Mouse (Mus musculus) midbrain, embryonic 10.5 days (tissue): Measurements from ENCODE around the gene Prdx2. TPM values are rescaled to one million over a fixed set of nuclear protein-coding genes. Genes with fewer than 3 reads are reported as not detected.
A peak's percentile ranks its signal among the peaks of the same experiment; 100 is the strongest.

Source experiments
- DNase-seq: peaks from one replicate; pipeline ENCODE4 v3.0.0-alpha.2; 2017; ENCODE audit warnings: low spot score
- H3K27ac ChIP-seq: fragments of 300-500 bp; sonication (generic); replicated peaks from 2 replicates; pipeline ENCODE4 v1.5.1; 2016; ENCODE audit warnings: mild to moderate bottlenecking
- H3K27me3 ChIP-seq: fragments of 300-500 bp; sonication (generic); 2 replicates; pipeline ENCODE4 v1.6.1; 2016; ENCODE audit warnings: low read depth, mild to moderate bottlenecking; ENCODE audit not compliant: poor library complexity, severe bottlenecking
- H3K36me3 ChIP-seq: fragments of 300-500 bp; sonication (generic); 2 replicates; pipeline ENCODE4 v1.6.1; 2016; ENCODE audit warnings: mild to moderate bottlenecking, moderate library complexity
- H3K4me1 ChIP-seq: fragments of 300-500 bp; sonication (generic); 2 replicates; pipeline ENCODE4 v1.6.1; 2016
- H3K4me3 ChIP-seq: fragments of 300-500 bp; sonication (generic); 2 replicates; pipeline ENCODE4 v1.5.1; 2016; ENCODE audit warnings: mild to moderate bottlenecking, moderate library complexity
- H3K9me3 ChIP-seq: fragments of 300-500 bp; sonication (generic); replicated peaks from 2 replicates; pipeline ENCODE4 v1.6.1; 2016; ENCODE audit warnings: mild to moderate bottlenecking
- WGBS: fragments of 180-500 bp; shearing (Covaris S2); methylation state at CpG from one replicate; pipeline ENCODE4 v1.1.7; 2016; 5-methylcytosine and 5-hydroxymethylcytosine counted together
- microRNA-seq: library from miRNA; unstranded; fragments of <30 nt; microRNA quantifications from one replicate; pipeline ENCODE4, GENCODE M21; 2017
- polyA plus RNA-seq: library from polyadenylated mRNA; unstranded; fragments of >200 nt; fragmentation: Nextera tagmentation; extraction: Ambion mirVana; gene quantifications from 2 replicates; pipeline ENCODE4 v1.2.1, GENCODE M21; 2016

The Prdx2 gene
- polyA plus RNA-seq, 1 experiment from 2014 or later: 1,203 TPM

- Histone ChIP-seq H3K36me3 (no peaks in the 10 kb centered on the region), H3K9me3 (no peaks in the 10 kb centered on the region), H3K27ac (no peak overlapping the region), H3K27me3 (peaks cover 77% of the 10 kb centered on the region), H3K4me3 (peak overlapping the region; percentile 21), H3K4me1 (peaks cover 12% of the 10 kb centered on the region)
- 13% methylated on average over 28 of the region's 28 CpGs for WGBS
- no peak for DNase-seq
Observed at GRCm38 (mm10) chr8:85011242-85011641, 41.9 kb downstream of the Prdx2 start.

- WGBS: 5% methylated on average over 26 of the region's 26 CpGs
- H3K4me1 ChIP-seq: peaks cover 24% of the 10 kb centered on the region
- H3K27me3 ChIP-seq: peaks cover 61% of the 10 kb centered on the region
- H3K4me3 ChIP-seq: peak overlapping the region; percentile 51
- H3K9me3 ChIP-seq: no peaks in the 10 kb centered on the region
- H3K36me3 ChIP-seq: peaks cover 12% of the 10 kb centered on the region
- DNase-seq: peak; percentile 77
- H3K27ac ChIP-seq: peak overlapping the region; percentile 39; the same call in 1 of the 2 replicates
Observed at GRCm38 (mm10) chr8:85013230-85013840, 43.9 kb downstream of the Prdx2 start.

- peaks cover 50% of the 10 kb centered on the region for H3K27me3 ChIP-seq
- H3K4me3 ChIP-seq: peak within 1 kb of the TSS; percentile 51
- no peaks in the 10 kb centered on the region for H3K9me3 ChIP-seq
- peaks cover 24% of the 10 kb centered on the region for H3K4me1 ChIP-seq
- 65% methylated on average over 2 of the region's 2 CpGs for WGBS
- H3K27ac ChIP-seq: peak within 1 kb of the TSS; percentile 39; the same call in 1 of the 2 replicates
- peaks cover 23% of the 10 kb centered on the region for H3K36me3 ChIP-seq
- DNase-seq: no peak
Observed at GRCm38 (mm10) chr8:85014431-85014830, 45.0 kb downstream of the Prdx2 start, which contains the start of gene Best2. Best2 (minus strand) TSS chr8:85014531.

- Histone ChIP-seq H3K9me3 (no peaks in the 10 kb centered on the region), H3K4me3 (no peak overlapping the region), H3K36me3 (peaks cover 46% of the 10 kb centered on the region), H3K4me1 (peaks cover 19% of the 10 kb centered on the region), H3K27me3 (peaks cover 33% of the 10 kb centered on the region), H3K27ac (no peak overlapping the region)
- WGBS: 70% methylated on average over 10 of the region's 10 CpGs
- DNase-seq: no peak
Observed at GRCm38 (mm10) chr8:85016724-85017123, 47.3 kb downstream of the Prdx2 start.

GRCm38 (mm10) chr8:85017209-85017608, 47.8 kb downstream of the Prdx2 start:
- DNase-seq: no peak
- no peak overlapping the region for H3K27ac ChIP-seq
- WGBS: 31% methylated on average over 5 of the region's 5 CpGs
- H3K9me3 ChIP-seq: no peaks in the 10 kb centered on the region
- peaks cover 51% of the 10 kb centered on the region for H3K36me3 ChIP-seq
- no peak overlapping the region for H3K4me3 ChIP-seq
- H3K4me1 ChIP-seq: peaks cover 19% of the 10 kb centered on the region
- H3K27me3 ChIP-seq: peaks cover 28% of the 10 kb centered on the region

- Histone ChIP-seq H3K36me3 (peaks cover 71% of the 10 kb centered on the region), H3K27ac (no peak overlapping the region), H3K4me3 (no peak overlapping the region), H3K27me3 (no peaks in the 10 kb centered on the region), H3K9me3 (no peaks in the 10 kb centered on the region), H3K4me1 (peaks cover 36% of the 10 kb centered on the region)
- DNase-seq: no peak
- 95% methylated on average over 3 of the region's 3 CpGs for WGBS
Observed at GRCm38 (mm10) chr8:85021514-85022055, 52.2 kb downstream of the Prdx2 start.

GRCm38 (mm10) chr8:85023846-85024245, 54.5 kb downstream of the Prdx2 start:
- Histone ChIP-seq H3K9me3 (no peaks in the 10 kb centered on the region), H3K27ac (no peak overlapping the region), H3K4me3 (peak overlapping the region; percentile 83), H3K36me3 (peaks cover 57% of the 10 kb centered on the region), H3K27me3 (no peaks in the 10 kb centered on the region), H3K4me1 (peaks cover 37% of the 10 kb centered on the region)
- 96% methylated on average over 3 of the region's 3 CpGs for WGBS
- DNase-seq: no peak

Small RNA genes lying within 50 kb of the gene (microRNA-seq; reads per million reads assigned to microRNA genes)
- not detected for gene Gm24197

Other genes with a start within 250 kb of the Prdx2 start
- 1.1 and 1.4 TPM in 2 replicates for gene G430095P16Rik, start 246.6 kb upstream of the Prdx2 start, polyA plus RNA-seq
- 0.49 and 1.2 TPM in 2 replicates for gene Nfix, start 169.2 kb upstream of the Prdx2 start, polyA plus RNA-seq
- gene Dand5, start 146.8 kb upstream of the Prdx2 start, polyA plus RNA-seq: 2.9 and 5.3 TPM in 2 replicates
- gene Gadd45gip1, start 138.1 kb upstream of the Prdx2 start, polyA plus RNA-seq: 46.3 and 47.2 TPM in 2 replicates
- 124 and 131 TPM in 2 replicates for gene Rad23a, start 128.9 kb upstream of the Prdx2 start, polyA plus RNA-seq
- gene Calr, start 122.7 kb upstream of the Prdx2 start, polyA plus RNA-seq: 723 and 798 TPM in 2 replicates
- 133 and 139 TPM in 2 replicates for gene Farsa, start 112.6 kb upstream of the Prdx2 start, polyA plus RNA-seq
- gene Syce2, start 97.5 kb upstream of the Prdx2 start, polyA plus RNA-seq: 64.7 and 71.7 TPM in 2 replicates
- 37.3 and 39.6 TPM in 2 replicates for gene Gcdh, start 75.7 kb upstream of the Prdx2 start, polyA plus RNA-seq
- gene Klf1, start 67.7 kb upstream of the Prdx2 start, polyA plus RNA-seq: 14.8 and 19.7 TPM in 2 replicates
- gene Dnase2a, start 61.0 kb upstream of the Prdx2 start, polyA plus RNA-seq: 6.6 and 7.5 TPM in 2 replicates
- gene Mast1, start 32.2 kb upstream of the Prdx2 start, polyA plus RNA-seq: 3.2 and 8.4 TPM in 2 replicates
- gene Rtbdn, start 22.6 kb upstream of the Prdx2 start, polyA plus RNA-seq: 0.62 and 1.2 TPM in 2 replicates
- not detected in 2 replicates for gene Gm49661, start 154 bp upstream of the Prdx2 start, polyA plus RNA-seq
- 136 and 158 TPM in 2 replicates for gene Rnaseh2a, start 180 bp downstream of the Prdx2 start, polyA plus RNA-seq
- gene Junb, start 9.1 kb downstream of the Prdx2 start, polyA plus RNA-seq: 5.0 and 5.4 TPM in 2 replicates
- gene Hook2, start 21.0 kb downstream of the Prdx2 start, polyA plus RNA-seq: 18.2 and 18.4 TPM in 2 replicates
- gene Best2, start 44.9 kb downstream of the Prdx2 start, polyA plus RNA-seq: not detected in 2 replicates
- gene Asna1, start 55.7 kb downstream of the Prdx2 start, polyA plus RNA-seq: 160 and 164 TPM in 2 replicates
- gene Trir, start 57.2 kb downstream of the Prdx2 start, polyA plus RNA-seq: 140 and 146 TPM in 2 replicates
- 28.6 and 34.9 TPM in 2 replicates for gene Tnpo2, start 67.3 kb downstream of the Prdx2 start, polyA plus RNA-seq
- gene Fbxw9, start 90.5 kb downstream of the Prdx2 start, polyA plus RNA-seq: 25.5 and 32.3 TPM in 2 replicates
- 0.91 and 1.1 TPM in 2 replicates for gene Gm5741, start 98.4 kb downstream of the Prdx2 start, polyA plus RNA-seq
- 70.8 and 71.8 TPM in 2 replicates for gene Dhps, start 102.2 kb downstream of the Prdx2 start, polyA plus RNA-seq
- 133 and 142 TPM in 2 replicates for gene Wdr83os, start 111.2 kb downstream of the Prdx2 start, polyA plus RNA-seq
- gene Wdr83, start 111.7 kb downstream of the Prdx2 start, polyA plus RNA-seq: 61.2 and 70.6 TPM in 2 replicates
- gene Man2b1, start 113.7 kb downstream of the Prdx2 start, polyA plus RNA-seq: 23.5 and 23.7 TPM in 2 replicates
- 0.81 and 1.5 TPM in 2 replicates for gene Zfp791, start 153.5 kb downstream of the Prdx2 start, polyA plus RNA-seq
- gene Cks1brt, start 182.3 kb downstream of the Prdx2 start, polyA plus RNA-seq: not detected in 2 replicates